Mouse (Mus musculus): ENCODE measurements around the gene Cacna1c. TPM values are rescaled to one million over a fixed set of nuclear protein-coding genes. Genes with fewer than 3 reads are reported as not detected.

Gene Cacna1c
- polyA plus RNA-seq, 1 experiment from 2014 or later = 31.3 TPM

GRCm38 (mm10) chr6:118845180-118845579 is 351.0 kb downstream of the Cacna1c start:
- DNase-seq (ENCODE audit: low spot score) = no peak
- peaks cover 87% of the 10 kb centered on the region for H3K4me1 ChIP-seq
- WGBS = 75% methylated on average over 6 of the region's 6 CpGs
- H3K36me3 ChIP-seq = no peaks in the 10 kb centered on the region
- H3K9me3 ChIP-seq = no peaks in the 10 kb centered on the region
- no peaks in the 10 kb centered on the region for H3K27me3 ChIP-seq (ENCODE audit: insufficient read depth, poor library complexity, severe bottlenecking)
- H3K27ac ChIP-seq = no peak overlapping the region
- no peak overlapping the region for H3K4me3 ChIP-seq

GRCm38 (mm10) chr6:118843566-118843965 is 352.7 kb downstream of the Cacna1c start:
- 81% methylated on average over 8 of the region's 8 CpGs for WGBS
- Histone ChIP-seq H3K4me1 (peaks cover 96% of the 10 kb centered on the region), H3K4me3 (no peak overlapping the region), H3K9me3 (no peaks in the 10 kb centered on the region), H3K27me3 (ENCODE audit: insufficient read depth, poor library complexity, severe bottlenecking) (no peaks in the 10 kb centered on the region), H3K36me3 (no peaks in the 10 kb centered on the region), H3K27ac (no peak overlapping the region)
- no peak for DNase-seq (ENCODE audit: low spot score)

GRCm38 (mm10) chr6:118841892-118842291 is 354.3 kb downstream of the Cacna1c start:
- H3K9me3 ChIP-seq = no peaks in the 10 kb centered on the region
- no peak overlapping the region for H3K4me3 ChIP-seq
- peaks cover 87% of the 10 kb centered on the region for H3K4me1 ChIP-seq
- 87% methylated on average over 2 of the region's 2 CpGs for WGBS
- no peaks in the 10 kb centered on the region for H3K27me3 ChIP-seq (ENCODE audit: insufficient read depth, poor library complexity, severe bottlenecking)
- H3K27ac ChIP-seq = no peak overlapping the region; the same call in 1 of the 2 replicates
- DNase-seq (ENCODE audit: low spot score) = no peak
- no peaks in the 10 kb centered on the region for H3K36me3 ChIP-seq

GRCm38 (mm10) chr6:118838919-118839915 is 357.0 kb downstream of the Cacna1c start:
- H3K27me3 ChIP-seq (ENCODE audit: insufficient read depth, poor library complexity, severe bottlenecking) = no peaks in the 10 kb centered on the region
- peaks cover 80% of the 10 kb centered on the region for H3K4me1 ChIP-seq
- peak overlapping the region; percentile 75 for H3K27ac ChIP-seq
- H3K4me3 ChIP-seq = no peak overlapping the region
- 21% methylated on average over 14 of the region's 14 CpGs for WGBS
- H3K9me3 ChIP-seq = no peaks in the 10 kb centered on the region
- no peak for DNase-seq (ENCODE audit: low spot score)
- H3K36me3 ChIP-seq = no peaks in the 10 kb centered on the region

- Histone ChIP-seq H3K27ac (no peak overlapping the region), H3K4me1 (peaks cover 76% of the 10 kb centered on the region), H3K36me3 (no peaks in the 10 kb centered on the region), H3K9me3 (no peaks in the 10 kb centered on the region), H3K27me3 (ENCODE audit: insufficient read depth, poor library complexity, severe bottlenecking) (no peaks in the 10 kb centered on the region), H3K4me3 (no peak overlapping the region)
- no peak for DNase-seq (ENCODE audit: low spot score)
- 30% methylated on average over 7 of the region's 7 CpGs for WGBS
Measured at GRCm38 (mm10) chr6:118836693-118837092, 359.5 kb downstream of the Cacna1c start.

GRCm38 (mm10) chr6:118834046-118834445 is 362.2 kb downstream of the Cacna1c start:
- Histone ChIP-seq H3K27me3 (ENCODE audit: insufficient read depth, poor library complexity, severe bottlenecking) (no peaks in the 10 kb centered on the region), H3K4me3 (no peak overlapping the region), H3K9me3 (no peaks in the 10 kb centered on the region), H3K27ac (no peak overlapping the region; the same call in 1 of the 2 replicates), H3K36me3 (no peaks in the 10 kb centered on the region), H3K4me1 (peaks cover 66% of the 10 kb centered on the region)
- 51% methylated on average over 8 of the region's 8 CpGs for WGBS
- DNase-seq (ENCODE audit: low spot score) = no peak

- peaks cover 62% of the 10 kb centered on the region for H3K4me1 ChIP-seq
- 55% methylated on average over 7 of the region's 7 CpGs for WGBS
- H3K27me3 ChIP-seq (ENCODE audit: insufficient read depth, poor library complexity, severe bottlenecking) = no peaks in the 10 kb centered on the region
- no peak for DNase-seq (ENCODE audit: low spot score)
- no peaks in the 10 kb centered on the region for H3K36me3 ChIP-seq
- H3K27ac ChIP-seq = no peak overlapping the region; the same call in 1 of the 2 replicates
- H3K9me3 ChIP-seq = no peaks in the 10 kb centered on the region
- no peak overlapping the region for H3K4me3 ChIP-seq
Measured at GRCm38 (mm10) chr6:118833049-118833448, 363.2 kb downstream of the Cacna1c start.

- Histone ChIP-seq H3K9me3 (no peaks in the 10 kb centered on the region), H3K27me3 (ENCODE audit: insufficient read depth, poor library complexity, severe bottlenecking) (no peaks in the 10 kb centered on the region), H3K27ac (no peak overlapping the region; the same call in 1 of the 2 replicates), H3K4me3 (no peak overlapping the region), H3K4me1 (peaks cover 63% of the 10 kb centered on the region), H3K36me3 (no peaks in the 10 kb centered on the region)
- DNase-seq (ENCODE audit: low spot score) = no peak
- WGBS = 78% methylated on average over 2 of the region's 2 CpGs
Measured at GRCm38 (mm10) chr6:118832616-118833015, 363.6 kb downstream of the Cacna1c start.

GRCm38 (mm10) chr6:118830851-118831250 is 365.4 kb downstream of the Cacna1c start:
- H3K9me3 ChIP-seq = no peaks in the 10 kb centered on the region
- H3K4me1 ChIP-seq = peaks cover 68% of the 10 kb centered on the region
- H3K27ac ChIP-seq = no peak overlapping the region
- H3K36me3 ChIP-seq = no peaks in the 10 kb centered on the region
- no peak overlapping the region for H3K4me3 ChIP-seq
- 56% methylated on average over 5 of the region's 5 CpGs for WGBS
- no peaks in the 10 kb centered on the region for H3K27me3 ChIP-seq (ENCODE audit: insufficient read depth, poor library complexity, severe bottlenecking)
- no peak for DNase-seq (ENCODE audit: low spot score)

GRCm38 (mm10) chr6:118828187-118828586 is 368.0 kb downstream of the Cacna1c start:
- WGBS = 64% methylated on average over 4 of the region's 4 CpGs
- Histone ChIP-seq H3K27me3 (ENCODE audit: insufficient read depth, poor library complexity, severe bottlenecking) (no peaks in the 10 kb centered on the region), H3K27ac (peak overlapping the region; percentile 75), H3K4me3 (no peak overlapping the region), H3K36me3 (no peaks in the 10 kb centered on the region), H3K4me1 (peaks cover 70% of the 10 kb centered on the region), H3K9me3 (no peaks in the 10 kb centered on the region)
- no peak for DNase-seq (ENCODE audit: low spot score)

GRCm38 (mm10) chr6:118827560-118827959 is 368.7 kb downstream of the Cacna1c start:
- Histone ChIP-seq H3K9me3 (no peaks in the 10 kb centered on the region), H3K4me1 (peaks cover 72% of the 10 kb centered on the region), H3K4me3 (no peak overlapping the region), H3K36me3 (no peaks in the 10 kb centered on the region), H3K27ac (peak overlapping the region; percentile 75), H3K27me3 (ENCODE audit: insufficient read depth, poor library complexity, severe bottlenecking) (no peaks in the 10 kb centered on the region)
- no peak for DNase-seq (ENCODE audit: low spot score)
- WGBS = 60% methylated on average over 8 of the region's 8 CpGs

GRCm38 (mm10) chr6:118825400-118825871 is 370.8 kb downstream of the Cacna1c start:
- Histone ChIP-seq H3K9me3 (no peaks in the 10 kb centered on the region), H3K36me3 (no peaks in the 10 kb centered on the region), H3K27ac (no peak overlapping the region), H3K27me3 (ENCODE audit: insufficient read depth, poor library complexity, severe bottlenecking) (no peaks in the 10 kb centered on the region), H3K4me1 (peaks cover 75% of the 10 kb centered on the region), H3K4me3 (no peak overlapping the region)
- 53% methylated on average over 6 of the region's 6 CpGs for WGBS
- no peak for DNase-seq (ENCODE audit: low spot score)

GRCm38 (mm10) chr6:118821536-118821935 is 374.7 kb downstream of the Cacna1c start:
- Histone ChIP-seq H3K36me3 (no peaks in the 10 kb centered on the region), H3K4me3 (no peak overlapping the region), H3K4me1 (peaks cover 81% of the 10 kb centered on the region), H3K9me3 (no peaks in the 10 kb centered on the region), H3K27ac (no peak overlapping the region; the same call in 1 of the 2 replicates), H3K27me3 (ENCODE audit: insufficient read depth, poor library complexity, severe bottlenecking) (no peaks in the 10 kb centered on the region)
- WGBS = 88% methylated on average over 5 of the region's 5 CpGs
- DNase-seq (ENCODE audit: low spot score) = no peak
